Mouse (Mus musculus) ES-E14 (cell line): ENCODE data around the gene Rpl37. TPM values are rescaled to one million over a fixed set of nuclear protein-coding genes. Genes with fewer than 3 reads are reported as not detected.

Experiments
- DNase-seq: peaks from one replicate; pipeline ENCODE4 v3.0.0-alpha.2; 2013; ENCODE audit warnings: low read depth, low spot score
- H3K27ac ChIP-seq: 2 replicates; pipeline ENCODE4 v1.5.1; 2012; ENCODE audit warnings: low read depth, mild to moderate bottlenecking, low read length, moderate library complexity, mixed read lengths; ENCODE audit not compliant: poor library complexity, insufficient read depth, severe bottlenecking
- H3K36me3 ChIP-seq: 2 replicates; pipeline ENCODE4 v1.6.1; 2012; ENCODE audit warnings: mild to moderate bottlenecking, low read length, moderate library complexity, mixed read lengths; ENCODE audit not compliant: control insufficient read depth, poor library complexity, insufficient read depth, severe bottlenecking
- H3K4me1 ChIP-seq, 2 experiments: fragments of 150-350 bp in 1 of 2; sonication (generic) in 1 of 2; 2 replicates each; pipeline ENCODE4 v1.6.1; 2012; ENCODE audit warnings: low read length in 2 of 2, mild to moderate bottlenecking in 1 of 2, mixed read lengths in 1 of 2; ENCODE audit not compliant: control insufficient read depth in 2 of 2, insufficient read depth in 2 of 2, poor library complexity in 1 of 2
- H3K4me3 ChIP-seq, 2 experiments: fragments of 150-350 bp in 1 of 2; sonication (generic) in 1 of 2; 2 replicates each; pipeline ENCODE4 v1.5.1; 2012; ENCODE audit warnings: low read length in 2 of 2, low read depth in 1 of 2, mild to moderate bottlenecking in 1 of 2, mixed read lengths in 1 of 2; ENCODE audit not compliant: insufficient read depth in 1 of 2, poor library complexity in 1 of 2, severe bottlenecking in 1 of 2
- H3K9ac ChIP-seq: 2 replicates; pipeline ENCODE4 v1.6.1; 2012; ENCODE audit warnings: low read depth, mild to moderate bottlenecking, low read length, mixed read lengths; ENCODE audit not compliant: poor library complexity, insufficient read depth, severe bottlenecking
- H3K9me3 ChIP-seq: fragments of 150-350 bp; sonication (generic); 2 replicates; pipeline ENCODE4 v1.6.1; 2012; ENCODE audit warnings: low read depth, mild to moderate bottlenecking, low read length; ENCODE audit not compliant: control insufficient read depth, insufficient read depth
- CHD2 ChIP-seq: IDR thresholded peaks from 2 replicates; pipeline ENCODE4 v1.6.1; 2014; ENCODE audit warnings: mild to moderate bottlenecking, low read depth, low read length, inconsistent platforms
- HCFC1 ChIP-seq: IDR thresholded peaks from 2 replicates; pipeline ENCODE4 v1.6.1; 2012; ENCODE audit warnings: low read length, inconsistent platforms, borderline replicate concordance; ENCODE audit not compliant: insufficient read depth
- MAFK ChIP-seq: IDR thresholded peaks from 2 replicates; pipeline ENCODE4 v1.6.1; 2014; ENCODE audit warnings: mild to moderate bottlenecking, low read depth, low read length, inconsistent platforms; ENCODE audit not compliant: insufficient read depth
- ZC3H11A ChIP-seq: IDR thresholded peaks from 2 replicates; pipeline ENCODE4 v1.6.1; 2012; ENCODE audit warnings: low read depth, mild to moderate bottlenecking, inconsistent platforms, low read length, borderline replicate concordance
- ZNF384 ChIP-seq: IDR thresholded peaks from 2 replicates; pipeline ENCODE4 v1.6.1; 2012; ENCODE audit warnings: low read depth, low read length, inconsistent platforms
- in situ Hi-C, 2 experiments: fragments of 600-800 bp; cut with MboI; formaldehyde crosslinking; loops; one replicate each; pipeline ENCODE4 v1.15.1; 2025; ENCODE audit warnings: low sequenced_read_pairs in 2 of 2, inconsistent platforms in 1 of 2; ENCODE audit not compliant: unreplicated experiment in 2 of 2
- total RNA-seq: library from RNA; depleted of rRNA; stranded (reverse); fragments of 300-350 nt; gene quantifications from 2 replicates; pipeline ENCODE4 v1.2.3, GENCODE M21; 2012

The Rpl37 gene
- total RNA-seq, 1 experiment, result 1,373 TPM

GRCm38 (mm10) chr15:5102312-5102711 is 14.1 kb upstream of the Rpl37 start:
- no peak for DNase-seq
- in situ Hi-C loops, result no loop called here
- H3K4me1 ChIP-seq, result no peaks in the 10 kb centered on the region
- no peak overlapping the region for H3K27ac ChIP-seq
- H3K36me3 ChIP-seq, result no peaks in the 10 kb centered on the region
- TF ChIP-seq HCFC1, result no peak
- TF ChIP-seq ZC3H11A, result no peak
- TF ChIP-seq MAFK, result no peak
- no peak for TF ChIP-seq ZNF384
- no peak for TF ChIP-seq CHD2
- no peaks in the 10 kb centered on the region for H3K9me3 ChIP-seq
- no peak overlapping the region for H3K9ac ChIP-seq
- no peak overlapping the region for H3K4me3 ChIP-seq

GRCm38 (mm10) chr15:5105891-5106290 is 10.6 kb upstream of the Rpl37 start:
- in situ Hi-C loops, result no loop called here
- Histone ChIP-seq H3K4me1 (no peaks in the 10 kb centered on the region), H3K9ac (no peak overlapping the region), H3K27ac (no peak overlapping the region), H3K36me3 (no peaks in the 10 kb centered on the region), H3K4me3 (no peak overlapping the region), H3K9me3 (no peaks in the 10 kb centered on the region)
- no peak for DNase-seq
- TF ChIP-seq HCFC1 (no peak), CHD2 (no peak), MAFK (no peak), ZC3H11A (no peak), ZNF384 (no peak)

GRCm38 (mm10) chr15:5106293-5106692 is 10.2 kb upstream of the Rpl37 start:
- H3K4me1 ChIP-seq, result no peaks in the 10 kb centered on the region
- in situ Hi-C loops, result no loop called here
- no peak overlapping the region for H3K4me3 ChIP-seq
- TF ChIP-seq ZNF384 (peak; percentile 96), HCFC1 (no peak), ZC3H11A (peak; percentile 23; the same call in 1 of the 2 replicates), MAFK (no peak), CHD2 (no peak)
- no peak overlapping the region for H3K9ac ChIP-seq
- no peak overlapping the region for H3K27ac ChIP-seq
- DNase-seq, result no peak
- no peaks in the 10 kb centered on the region for H3K9me3 ChIP-seq
- no peaks in the 10 kb centered on the region for H3K36me3 ChIP-seq

GRCm38 (mm10) chr15:5107686-5108654 is 8.5 kb upstream of the Rpl37 start, which contains the start of gene Card6:
TSS of gene Card6 (minus strand) at chr15:5108539.
- no peak for TF ChIP-seq ZC3H11A
- TF ChIP-seq ZNF384, result no peak
- no peak for TF ChIP-seq HCFC1
- TF ChIP-seq MAFK, result no peak
- TF ChIP-seq CHD2, result no peak
- in situ Hi-C loops, result no loop called here
- no peaks in the 10 kb centered on the region for H3K9me3 ChIP-seq
- no peaks in the 10 kb centered on the region for H3K36me3 ChIP-seq
- H3K9ac ChIP-seq, result no peak within 1 kb of the TSS
- H3K27ac ChIP-seq, result no peak within 1 kb of the TSS
- no peak for DNase-seq
- no peaks in the 10 kb centered on the region for H3K4me1 ChIP-seq
- H3K4me3 ChIP-seq, result peak within 1 kb of the TSS; percentile 0 to 11; a peak in 3 of 4 replicates

GRCm38 (mm10) chr15:5108655-5109040 is 7.8 kb upstream of the Rpl37 start:
- no peak overlapping the region for H3K27ac ChIP-seq
- no peaks in the 10 kb centered on the region for H3K4me1 ChIP-seq
- no peaks in the 10 kb centered on the region for H3K36me3 ChIP-seq
- no peak overlapping the region for H3K4me3 ChIP-seq
- in situ Hi-C loops, result no loop called here
- DNase-seq, result no peak
- TF ChIP-seq HCFC1, result no peak
- H3K9ac ChIP-seq, result no peak overlapping the region
- H3K9me3 ChIP-seq, result no peaks in the 10 kb centered on the region
